Mouse (Mus musculus) hindbrain, postnatal 0 days (tissue): Measurements from ENCODE around the gene Patl2. TPM values are rescaled to one million over a fixed set of nuclear protein-coding genes. Genes with fewer than 3 reads are reported as not detected.
"Not testable (repeated sequence)": the region's sequence is repeated elsewhere in the genome, so short reads cannot be mapped to it uniquely, and the experiment has no call there.

ENCODE experiments used
- ATAC-seq: fragments of 200-750 bp; cut with Nextera tagmentation; 2 replicates; pipeline ENCODE4 v1.8.0; 2017; ENCODE audit warnings: mild to moderate bottlenecking, moderate TSS enrichment, moderate library complexity
- DNase-seq: peaks from one replicate; pipeline ENCODE4 v3.0.0-alpha.2; 2015; ENCODE audit warnings: low spot score
- H3K27ac ChIP-seq: fragments of 300-500 bp; sonication (generic); 2 replicates; pipeline ENCODE4 v1.5.1; 2014; ENCODE audit warnings: mild to moderate bottlenecking
- H3K27me3 ChIP-seq: fragments of 300-500 bp; sonication (generic); 2 replicates; pipeline ENCODE4 v1.6.1; 2014; ENCODE audit warnings: low read length, mixed read lengths; ENCODE audit not compliant: insufficient read depth
- H3K36me3 ChIP-seq: fragments of 300-500 bp; sonication (generic); 2 replicates; pipeline ENCODE4 v1.6.1; 2014; ENCODE audit warnings: low read length, mixed read lengths; ENCODE audit not compliant: insufficient read depth
- H3K4me1 ChIP-seq: fragments of 300-500 bp; sonication (generic); 2 replicates; pipeline ENCODE4 v1.6.1; 2014; ENCODE audit warnings: antibody characterized with exemption, low read length, mixed read lengths; ENCODE audit not compliant: insufficient read depth
- H3K4me2 ChIP-seq: fragments of 300-500 bp; sonication (generic); 2 replicates; pipeline ENCODE4 v1.6.1; 2014; ENCODE audit warnings: low read depth, mild to moderate bottlenecking, low read length, moderate library complexity, mixed read lengths
- H3K4me3 ChIP-seq: fragments of 300-500 bp; sonication (generic); 2 replicates; pipeline ENCODE4 v1.5.1; 2014; ENCODE audit warnings: low read length
- H3K9ac ChIP-seq: fragments of 300-500 bp; sonication (generic); replicated peaks from 2 replicates; pipeline ENCODE4 v1.6.1; 2014; ENCODE audit warnings: mild to moderate bottlenecking, low read length, moderate library complexity, mixed read lengths
- H3K9me3 ChIP-seq: fragments of 300-500 bp; sonication (generic); 2 replicates; pipeline ENCODE4 v1.6.1; 2016; ENCODE audit warnings: low read length, mixed read lengths
- CTCF ChIP-seq: IDR thresholded peaks from 2 replicates; pipeline ENCODE4 v1.5.1; 2016; ENCODE audit warnings: antibody characterized with exemption, control low read depth, low read depth
- WGBS: fragments of 180-500 bp; shearing (Covaris S2); extraction: QIAGEN DNeasy Blood & Tissue Kit; methylation state at CpG from one replicate; pipeline ENCODE4 v1.1.7; 2014; 5-methylcytosine and 5-hydroxymethylcytosine counted together
- polyA plus RNA-seq: library from polyadenylated mRNA; unstranded; fragments of >200 nt; fragmentation: Nextera tagmentation; extraction: Ambion mirVana; gene quantifications from 2 replicates; pipeline ENCODE4 v1.2.1, GENCODE M21; 2015
- total RNA-seq: library from RNA; depleted of rRNA; stranded (reverse); fragments of >200 nt; gene quantifications from 2 replicates; pipeline ENCODE4 v1.2.3, GENCODE M21; 2014

The Patl2 gene
- total and polyA plus RNA-seq, 2 experiments from 2014 or later, result 0.09 TPM; not detected in 1

DNA sequence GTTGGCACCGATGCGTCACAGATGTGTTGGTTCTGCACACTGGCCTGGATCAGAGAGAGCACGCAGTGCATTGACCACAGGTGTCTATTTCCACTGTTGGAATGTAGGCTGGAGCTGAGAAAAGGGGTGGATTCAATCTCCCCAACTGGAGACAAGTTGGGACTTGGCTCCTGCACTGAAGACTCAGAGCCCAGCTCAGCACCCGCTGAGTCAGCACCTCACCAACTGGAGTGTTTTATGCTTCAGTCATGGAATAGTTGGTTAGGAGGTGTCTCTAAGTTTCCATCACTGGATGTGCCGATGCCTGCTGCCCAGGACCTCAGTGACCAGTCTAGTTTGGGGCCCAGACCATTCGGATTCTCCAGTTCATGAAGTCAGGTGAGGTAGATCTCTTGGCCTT lies 44.4 kb upstream of the Patl2 start:
- H3K36me3 ChIP-seq, result no peaks in the 10 kb centered on the region
- 86% methylated on average over 6 of the region's 6 CpGs for WGBS
- no peak overlapping the region for H3K4me3 ChIP-seq
- H3K9me3 ChIP-seq, result no peaks in the 10 kb centered on the region
- ATAC-seq (no peak), DNase-seq (no peak)
- H3K4me1 ChIP-seq, result no peaks in the 10 kb centered on the region
- no peak overlapping the region for H3K27ac ChIP-seq
- TF ChIP-seq CTCF, result no peak
- no peaks in the 10 kb centered on the region for H3K27me3 ChIP-seq
- no peak overlapping the region for H3K9ac ChIP-seq
- no peak overlapping the region for H3K4me2 ChIP-seq

DNA sequence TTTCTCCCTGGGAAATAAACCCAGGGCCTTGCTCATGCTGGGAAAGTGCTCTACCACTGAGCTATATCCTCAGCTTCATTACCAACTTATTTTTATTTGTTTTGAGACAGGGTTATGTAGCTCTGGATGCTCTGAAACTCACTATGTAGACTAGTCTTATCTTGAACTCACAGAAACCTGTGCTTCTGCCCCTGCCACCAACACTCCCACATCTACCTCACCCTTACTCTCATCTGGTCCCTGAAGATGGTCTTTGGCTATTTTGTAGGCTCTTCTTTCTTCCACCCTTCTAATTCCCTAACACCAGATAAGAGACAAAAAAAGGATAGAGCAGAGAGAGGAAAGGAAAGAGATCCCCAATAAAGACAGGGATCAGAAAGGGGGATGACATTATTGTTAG lies 37.7 kb upstream of the Patl2 start:
- Histone ChIP-seq H3K4me2 (no peak overlapping the region), H3K4me1 (no peaks in the 10 kb centered on the region), H3K27me3 (no peaks in the 10 kb centered on the region), H3K9me3 (no peaks in the 10 kb centered on the region), H3K9ac (no peak overlapping the region), H3K36me3 (no peaks in the 10 kb centered on the region), H3K27ac (no peak overlapping the region), H3K4me3 (no peak overlapping the region)
- no peak for ATAC-seq
- no peak for DNase-seq
- no peak for TF ChIP-seq CTCF

DNA sequence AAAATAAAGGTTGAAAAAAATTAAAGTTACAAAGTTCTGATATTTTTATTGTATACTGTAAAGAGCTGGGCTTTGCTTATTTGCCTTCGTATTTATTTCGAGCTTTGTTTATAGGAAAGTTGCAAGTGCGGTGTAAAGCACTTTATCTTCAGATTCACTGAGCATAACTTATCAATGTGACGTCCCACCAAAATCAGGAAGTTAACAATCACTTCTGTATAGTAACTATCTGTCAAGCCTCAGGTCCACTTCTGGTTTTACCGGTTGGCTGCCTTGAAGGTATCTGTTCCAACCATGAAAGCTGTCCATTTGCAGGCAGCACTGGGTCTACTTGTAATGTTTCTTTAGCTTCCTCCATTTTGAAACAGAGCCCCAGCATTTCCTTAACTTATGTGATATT lies 36.3 kb upstream of the Patl2 start:
- Histone ChIP-seq H3K27me3 (no peaks in the 10 kb centered on the region), H3K4me2 (no peak overlapping the region), H3K4me3 (no peak overlapping the region), H3K4me1 (no peaks in the 10 kb centered on the region), H3K27ac (no peak overlapping the region), H3K9me3 (no peaks in the 10 kb centered on the region), H3K9ac (no peak overlapping the region), H3K36me3 (no peaks in the 10 kb centered on the region)
- ATAC-seq, result no peak
- no peak for TF ChIP-seq CTCF
- no peak for DNase-seq
- 94% methylated on average over 5 of the region's 5 CpGs for WGBS

DNA sequence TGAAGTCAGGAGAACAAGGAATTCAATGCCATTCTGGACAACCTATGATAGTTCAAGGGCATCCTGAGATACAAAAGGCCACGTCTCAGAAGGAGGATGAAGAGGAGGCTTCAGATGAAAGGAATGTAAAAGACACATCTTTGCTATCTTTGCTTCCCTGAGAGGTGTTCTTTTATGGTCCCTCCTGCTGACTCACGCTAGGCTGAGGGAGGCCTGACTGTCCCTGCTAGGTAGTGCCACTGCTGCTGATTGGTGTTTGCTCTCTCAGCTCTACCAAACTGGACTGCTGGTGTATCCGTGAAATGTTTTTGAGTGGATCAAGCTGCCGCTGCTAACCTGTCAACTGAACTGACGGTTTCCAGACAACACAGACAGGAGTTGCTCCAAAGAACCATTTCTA lies 35.8 kb upstream of the Patl2 start:
- TF ChIP-seq CTCF, result no peak
- ATAC-seq (no peak), DNase-seq (no peak)
- H3K4me1 ChIP-seq, result no peaks in the 10 kb centered on the region
- H3K27ac ChIP-seq, result no peak overlapping the region
- no peaks in the 10 kb centered on the region for H3K36me3 ChIP-seq
- H3K4me3 ChIP-seq, result no peak overlapping the region
- H3K9ac ChIP-seq, result no peak overlapping the region
- no peaks in the 10 kb centered on the region for H3K9me3 ChIP-seq
- WGBS, result 56% methylated on average over 5 of the region's 5 CpGs
- H3K4me2 ChIP-seq, result no peak overlapping the region
- no peaks in the 10 kb centered on the region for H3K27me3 ChIP-seq

DNA sequence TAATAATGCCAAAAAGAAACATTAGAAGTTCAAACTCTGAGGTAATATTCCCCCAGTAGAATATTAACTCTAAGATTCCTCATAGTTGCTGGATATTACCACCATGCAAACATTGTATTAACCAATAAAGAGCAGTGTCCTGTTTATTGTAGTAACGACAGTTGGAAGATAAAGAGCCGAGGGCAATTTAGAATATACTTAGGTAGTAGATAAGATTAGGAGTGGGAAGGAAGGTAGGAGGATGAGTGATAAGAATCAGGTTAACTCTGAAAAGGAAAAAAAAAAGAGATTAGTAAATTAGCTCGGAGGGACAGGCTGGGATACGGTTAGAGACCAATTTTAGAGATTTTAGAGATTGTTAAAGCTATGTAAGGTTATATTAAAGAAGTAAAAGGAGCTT lies 35.4 kb upstream of the Patl2 start:
- no peak overlapping the region for H3K9ac ChIP-seq
- no peaks in the 10 kb centered on the region for H3K36me3 ChIP-seq
- 84% methylated on average over 4 of the region's 4 CpGs for WGBS
- ATAC-seq (no peak), DNase-seq (no peak)
- no peak overlapping the region for H3K27ac ChIP-seq
- no peaks in the 10 kb centered on the region for H3K9me3 ChIP-seq
- no peaks in the 10 kb centered on the region for H3K27me3 ChIP-seq
- TF ChIP-seq CTCF, result no peak
- H3K4me2 ChIP-seq, result no peak overlapping the region
- H3K4me1 ChIP-seq, result no peaks in the 10 kb centered on the region
- H3K4me3 ChIP-seq, result no peak overlapping the region

DNA sequence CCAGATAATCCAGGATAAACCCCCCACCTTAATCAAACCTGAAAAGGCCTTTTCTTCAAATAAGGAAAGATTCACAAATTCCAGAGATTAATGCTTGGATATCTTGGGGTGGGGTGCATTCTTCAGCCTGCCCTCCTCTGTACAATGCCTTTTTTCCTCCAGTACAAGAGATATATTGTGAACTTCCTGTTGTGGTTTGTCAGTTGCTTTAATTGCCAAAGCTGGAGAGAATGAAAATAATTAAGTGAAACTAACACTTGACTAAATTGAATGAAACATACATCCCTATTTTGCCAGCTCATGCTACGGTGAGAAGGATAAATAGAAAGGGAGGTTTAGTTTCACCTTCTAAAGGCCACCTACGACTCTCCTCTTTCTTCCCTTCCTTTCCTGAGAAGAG lies 32.2 kb upstream of the Patl2 start:
- WGBS, result 73% methylated on average over 2 of the region's 2 CpGs
- ATAC-seq (no peak), DNase-seq (no peak)
- Histone ChIP-seq H3K9me3 (no peaks in the 10 kb centered on the region), H3K27ac (no peak overlapping the region), H3K36me3 (no peaks in the 10 kb centered on the region), H3K27me3 (no peaks in the 10 kb centered on the region), H3K4me1 (no peaks in the 10 kb centered on the region), H3K4me2 (no peak overlapping the region), H3K9ac (no peak overlapping the region), H3K4me3 (no peak overlapping the region)
- no peak for TF ChIP-seq CTCF

DNA sequence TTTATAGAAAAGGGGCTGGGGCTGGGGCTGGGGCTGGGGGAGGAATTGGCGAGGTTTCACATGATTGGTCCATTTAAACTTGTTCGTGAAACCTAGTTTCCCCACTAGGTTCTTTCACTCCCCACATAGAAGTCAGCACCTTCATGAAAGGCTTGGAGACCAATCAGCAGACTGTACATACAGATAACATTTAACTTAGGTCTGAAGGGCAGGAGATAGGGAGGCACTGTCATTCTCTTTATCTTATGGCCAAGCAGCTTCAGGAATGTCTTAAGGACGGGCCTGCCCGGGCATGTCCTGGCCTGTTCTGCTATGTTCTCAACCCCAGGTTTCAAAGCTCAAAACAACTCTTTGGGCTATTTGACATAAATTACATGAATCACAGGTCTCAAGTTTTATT lies 31.1 kb upstream of the Patl2 start:
- not testable (repeated sequence) for H3K4me3 ChIP-seq, H3K9me3 ChIP-seq, H3K4me2 ChIP-seq, ATAC-seq, H3K27ac ChIP-seq, DNase-seq, H3K27me3 ChIP-seq, H3K9ac ChIP-seq, H3K4me1 ChIP-seq, H3K36me3 ChIP-seq
- 93% methylated on average over 4 of the region's 4 CpGs for WGBS
